Mouse (Mus musculus) layer of hippocampus, adult 2 months (tissue): ENCODE measurements around the gene Parn. TPM values are rescaled to one million over a fixed set of nuclear protein-coding genes. Genes with fewer than 3 reads are reported as not detected.
A peak's percentile ranks its signal among the peaks of the same experiment; 100 is the strongest.

Experiments used
- DNase-seq, 2 experiments: peaks; one replicate each; pipeline ENCODE4 v3.0.0; 2022; ENCODE audit warnings: low spot score in 2 of 2
- H3K27ac ChIP-seq: fragments of 200-600 bp; 2 replicates; pipeline ENCODE4 v1.8.1; 2022
- H3K4me3 ChIP-seq: fragments of 200-600 bp; 2 replicates; pipeline ENCODE4 v1.8.1; 2022; ENCODE audit warnings: mild to moderate bottlenecking
- CTCF ChIP-seq: fragments of 200-600 bp; conservative IDR thresholded peaks from 2 replicates; pipeline ENCODE4 v1.8.1; 2022; ENCODE audit warnings: antibody characterized with exemption, mild to moderate bottlenecking, moderate library complexity
- total RNA-seq, 2 experiments: library from RNA; stranded (reverse); gene quantifications; 2 replicates each; pipeline ENCODE4 v1.2.3; 2021

Gene Parn
- total RNA-seq, 2 experiments from 2014 or later, result 23.5 to 25.6 TPM

DNA sequence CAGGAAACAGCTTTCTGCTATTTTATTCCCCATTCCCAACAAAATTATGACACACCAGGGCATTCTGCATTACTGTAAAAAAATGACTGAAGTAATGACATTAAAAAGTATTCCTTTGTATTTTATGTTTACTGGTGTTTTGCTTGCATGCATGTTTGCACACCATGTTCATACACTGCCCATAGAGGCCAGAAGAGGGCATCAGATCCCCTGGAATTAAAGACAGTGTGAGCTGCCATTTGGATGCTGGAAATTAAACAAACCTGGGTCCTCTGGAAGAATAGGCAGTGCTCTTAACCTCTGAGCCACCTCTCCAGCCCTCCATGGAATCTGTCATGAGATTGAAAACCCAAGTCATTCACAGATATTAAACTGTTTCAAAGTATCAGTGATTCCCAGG lies 135.1 kb downstream of the Parn start:
- H3K27ac ChIP-seq, result no peak overlapping the region
- peak in 1 of 2 experiments; percentile 29 for DNase-seq
- peak; percentile 82 for TF ChIP-seq CTCF
- no peak overlapping the region for H3K4me3 ChIP-seq

DNA sequence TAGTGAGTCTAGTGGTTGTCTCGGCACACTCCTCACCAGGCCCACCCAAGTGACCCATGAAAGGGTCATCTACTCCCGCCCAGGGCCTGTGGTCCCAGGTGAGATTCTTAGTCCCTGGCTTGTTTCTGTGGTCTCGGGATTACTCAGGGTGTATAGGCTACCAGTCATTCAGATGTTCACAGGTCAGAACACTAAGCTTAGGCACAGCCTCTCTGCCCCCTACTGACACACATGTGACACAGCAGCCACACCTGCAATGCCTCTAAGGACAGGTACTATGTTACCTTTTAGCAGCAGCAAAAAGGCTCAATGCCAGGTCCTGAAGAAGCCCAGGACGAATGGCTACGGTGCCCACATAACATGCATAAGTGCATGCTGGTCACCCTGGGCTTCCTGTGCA lies 136.7 kb downstream of the Parn start:
- peak; percentile 50 for TF ChIP-seq CTCF
- Histone ChIP-seq H3K4me3 (no peak overlapping the region), H3K27ac (no peak overlapping the region)
- no peak for DNase-seq

DNA sequence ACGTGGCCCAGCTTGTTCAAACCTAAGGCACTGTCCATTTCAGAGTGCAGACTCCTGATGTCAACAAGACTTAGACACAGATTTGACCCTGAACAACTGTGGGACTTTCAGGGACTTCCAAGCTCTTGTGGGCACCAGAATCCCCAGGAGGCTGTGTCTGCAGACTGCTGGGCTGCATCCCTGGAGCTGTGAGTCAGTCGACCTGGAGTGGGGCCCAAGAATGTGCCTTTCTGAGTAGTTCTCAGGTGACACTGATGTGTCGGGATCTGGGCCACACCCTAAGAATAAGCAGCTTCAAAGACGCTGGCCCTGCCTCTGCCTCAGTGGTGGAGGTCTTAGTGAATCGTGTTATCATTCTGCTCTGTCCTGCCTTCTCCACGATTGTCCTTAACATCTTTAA lies 146.6 kb downstream of the Parn start:
- no peak for TF ChIP-seq CTCF
- no peak for DNase-seq
- H3K27ac ChIP-seq, result no peak overlapping the region
- H3K4me3 ChIP-seq, result no peak overlapping the region

DNA sequence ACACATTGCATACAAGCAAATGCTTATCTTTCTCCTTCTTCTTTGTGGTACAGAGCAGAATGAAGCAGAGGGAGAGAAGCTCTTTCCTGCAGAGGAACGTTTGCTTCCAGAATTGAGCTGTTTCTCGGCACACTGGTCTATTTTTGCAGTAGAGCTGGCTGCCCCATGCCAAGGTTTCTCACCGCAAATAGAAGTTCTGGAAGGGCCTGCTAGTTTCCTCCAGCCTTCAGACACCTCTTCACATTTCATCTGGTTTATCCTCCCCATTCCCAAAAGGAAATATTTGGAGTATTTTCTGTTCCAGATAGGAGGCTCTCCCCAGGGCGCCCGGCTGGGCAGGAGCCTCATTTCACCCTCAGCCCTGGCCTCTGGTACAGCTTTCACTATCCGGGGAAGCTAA lies 147.7 kb downstream of the Parn start:
- TF ChIP-seq CTCF, result no peak
- H3K27ac ChIP-seq, result no peak overlapping the region
- no peak for DNase-seq
- no peak overlapping the region for H3K4me3 ChIP-seq

DNA sequence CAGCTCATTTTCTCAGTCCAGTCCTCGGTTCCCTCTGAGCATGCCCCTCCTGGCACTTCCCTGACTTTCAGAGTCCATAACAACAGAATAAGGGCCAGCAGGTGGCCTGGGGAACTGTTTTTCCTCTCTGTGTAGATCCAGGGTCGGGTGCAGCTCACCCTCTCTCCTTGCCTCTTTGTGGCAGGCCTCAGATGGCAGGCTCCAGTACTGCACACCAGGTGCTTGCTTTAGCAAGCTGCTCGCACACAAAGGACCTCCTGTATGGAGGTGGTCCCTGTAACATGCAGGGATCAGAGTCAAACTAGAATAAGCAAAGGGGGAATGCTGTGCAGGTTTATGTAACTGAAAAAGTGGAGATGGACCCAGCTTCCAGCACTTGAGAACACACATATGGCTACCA lies 151.8 kb downstream of the Parn start:
- DNase-seq, result no peak
- Histone ChIP-seq H3K27ac (no peak overlapping the region), H3K4me3 (no peak overlapping the region)
- no peak for TF ChIP-seq CTCF

DNA sequence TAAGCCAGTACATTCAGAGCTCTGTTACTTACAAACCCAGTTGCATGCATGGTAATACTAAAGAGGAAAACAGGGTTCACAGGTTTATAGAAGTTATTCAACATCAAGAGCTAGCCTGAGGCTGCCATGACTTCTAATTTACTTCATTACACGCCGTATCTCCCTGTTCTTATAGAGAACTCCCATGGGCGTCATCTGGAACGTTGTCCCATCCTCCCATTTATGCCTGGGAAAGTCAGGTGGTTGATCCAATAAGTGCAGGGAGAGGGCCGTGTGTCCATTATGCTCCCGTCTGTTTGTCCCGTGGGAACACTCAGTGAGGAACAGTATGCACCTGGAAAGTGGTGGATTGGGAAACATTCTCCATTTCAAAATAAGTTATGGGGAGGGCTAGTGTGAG lies 152.4 kb downstream of the Parn start:
- Histone ChIP-seq H3K4me3 (no peak overlapping the region), H3K27ac (no peak overlapping the region)
- no peak for TF ChIP-seq CTCF
- no peak for DNase-seq

DNA sequence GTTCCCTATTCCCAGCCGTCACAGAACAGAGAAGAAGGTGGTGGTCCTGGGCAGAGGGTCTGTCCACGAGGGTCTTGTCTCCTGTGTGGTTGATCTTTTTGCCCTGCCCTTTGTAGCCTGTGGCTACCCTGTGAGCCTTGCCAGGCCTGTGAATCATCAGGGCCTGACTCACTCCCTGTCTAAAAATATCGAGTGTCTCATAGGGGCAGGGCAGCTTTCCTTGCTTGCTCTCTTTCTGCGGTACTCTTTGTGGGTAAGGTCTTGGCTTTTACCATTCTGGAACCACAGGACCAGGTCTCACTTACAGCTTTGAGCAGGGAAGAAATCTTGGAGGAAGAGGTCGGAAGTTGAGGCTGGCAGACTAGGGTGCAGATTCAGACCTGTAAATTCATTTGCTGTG lies 162.9 kb downstream of the Parn start:
- no peak for TF ChIP-seq CTCF

DNA sequence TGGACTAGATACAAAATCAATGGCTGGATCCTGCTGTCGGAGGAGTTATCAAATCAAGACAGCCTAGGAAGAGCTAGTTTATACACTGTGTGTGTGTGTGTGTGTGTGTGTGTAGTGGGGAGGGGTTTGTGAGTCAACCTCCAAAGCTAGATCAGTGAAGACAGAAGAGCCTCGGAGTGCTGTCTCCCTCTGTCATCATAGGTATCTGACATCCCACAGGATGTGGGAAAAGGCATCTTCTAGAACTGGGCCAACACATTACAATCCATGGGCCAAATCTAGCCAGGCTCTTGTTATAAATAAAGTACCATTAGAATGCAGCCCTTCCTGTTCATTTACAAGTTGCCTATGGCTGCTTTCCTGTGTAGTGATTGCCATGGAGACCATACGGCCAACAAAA lies 163.5 kb downstream of the Parn start:
- TF ChIP-seq CTCF, result no peak
- no peak for DNase-seq
- no peak overlapping the region for H3K4me3 ChIP-seq
- H3K27ac ChIP-seq, result no peak overlapping the region

More for the DNA sequence above, 162.9 kb downstream of the Parn start:
- no peak overlapping the region for H3K27ac ChIP-seq
- H3K4me3 ChIP-seq, result no peak overlapping the region
- DNase-seq, result no peak

DNA sequence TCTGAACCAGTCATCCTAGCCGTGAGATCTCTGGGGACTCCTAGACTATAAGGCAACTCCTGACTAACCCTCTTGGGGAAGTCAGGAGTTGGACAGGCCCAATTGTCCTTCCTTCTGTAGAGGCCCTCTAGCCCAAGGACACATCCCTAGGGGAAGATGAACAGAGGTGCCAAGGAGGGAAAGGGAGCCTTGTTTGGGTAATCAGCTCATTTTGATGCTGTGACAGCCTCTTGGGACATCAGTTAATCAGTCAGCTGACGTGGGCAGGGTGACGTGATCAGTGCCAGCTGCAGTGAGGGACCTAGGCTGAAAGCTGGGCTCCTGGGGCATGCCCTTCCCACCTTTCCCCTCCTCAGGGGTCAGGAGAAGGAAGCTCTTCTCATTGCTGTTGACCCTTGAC lies 169.0 kb downstream of the Parn start:
- DNase-seq, result no peak
- H3K4me3 ChIP-seq, result no peak overlapping the region
- no peak overlapping the region for H3K27ac ChIP-seq
- no peak for TF ChIP-seq CTCF

DNA sequence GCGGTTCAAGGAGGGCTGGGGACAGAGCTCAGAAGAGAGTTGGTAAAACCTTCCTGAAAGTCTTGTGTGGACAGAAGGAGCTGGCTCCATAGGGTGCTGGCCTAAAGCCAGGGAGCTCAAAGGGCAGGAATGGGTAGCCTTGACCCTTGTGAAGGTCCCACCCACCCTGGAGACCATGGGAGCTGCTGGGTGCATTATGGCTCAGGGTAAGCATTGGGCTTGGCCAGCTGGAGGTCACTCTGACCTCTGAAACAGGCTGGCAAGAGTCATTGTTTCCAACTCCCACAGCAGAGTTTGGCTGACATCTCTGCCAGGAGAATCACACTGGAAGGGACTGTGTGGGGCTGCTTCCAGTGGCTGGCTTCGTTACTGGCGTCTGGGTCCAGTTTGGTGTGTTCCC lies 174.0 kb downstream of the Parn start:
- H3K4me3 ChIP-seq, result no peak overlapping the region
- TF ChIP-seq CTCF, result no peak
- DNase-seq, result no peak
- no peak overlapping the region for H3K27ac ChIP-seq

DNA sequence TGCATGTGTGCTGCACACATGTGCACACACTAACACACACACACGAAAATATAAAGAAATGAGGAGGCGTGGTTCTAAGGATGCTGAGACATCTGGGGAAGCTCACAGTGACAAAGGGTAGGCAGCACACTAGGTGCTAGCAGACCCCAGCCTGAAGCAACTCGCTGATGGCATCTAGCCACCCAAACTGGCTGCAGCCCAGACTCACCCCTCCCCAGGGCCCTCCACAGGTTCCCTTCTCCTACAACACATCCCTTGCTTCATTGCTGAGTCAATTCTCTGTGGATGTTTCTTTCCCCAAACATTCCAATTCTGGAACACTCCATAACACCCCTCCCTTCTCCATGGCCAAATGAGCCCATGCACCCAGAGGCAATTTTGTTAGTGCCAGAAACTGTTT lies 175.0 kb downstream of the Parn start:
- H3K27ac ChIP-seq, result no peak overlapping the region
- DNase-seq, result no peak
- H3K4me3 ChIP-seq, result no peak overlapping the region
- TF ChIP-seq CTCF, result no peak

DNA sequence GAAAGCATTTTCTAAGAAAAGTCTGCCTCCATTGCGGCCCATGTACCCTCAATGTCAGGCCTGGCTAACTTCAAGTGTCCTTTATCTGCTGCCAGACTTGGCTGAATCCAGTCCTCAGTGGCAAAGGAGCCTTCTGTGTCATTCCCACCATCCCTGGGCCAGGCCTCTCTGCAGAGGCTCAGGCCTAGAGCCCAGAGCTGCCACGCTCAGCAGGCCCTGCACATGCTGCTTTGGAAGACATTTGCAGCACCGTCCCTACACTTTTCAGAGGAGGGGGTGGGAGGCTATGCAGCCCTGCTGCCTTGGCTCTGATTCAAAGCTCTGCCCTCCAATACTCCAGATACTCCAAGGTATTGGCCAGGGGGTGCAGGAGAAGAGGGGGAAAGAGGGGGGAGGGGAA lies 176.2 kb downstream of the Parn start:
- TF ChIP-seq CTCF, result no peak
- Histone ChIP-seq H3K4me3 (no peak overlapping the region), H3K27ac (no peak overlapping the region)
- DNase-seq, result no peak

Other genes starting within 250 kb of the Parn start
- gene Bfar, start 3.7 kb upstream of the Parn start, total RNA-seq, result 10 to 100 TPM; 40.0 to 45.2 TPM
- gene 3110001I22Rik, start 3.8 kb upstream of the Parn start, total RNA-seq, result 1 to 10 TPM; 3.5 to 4.0 TPM
- not detected for gene Pla2g10, start 62.8 kb upstream of the Parn start, total RNA-seq
- gene Rrn3, start 112.5 kb upstream of the Parn start, total RNA-seq, result 10 to 100 TPM; 47.2 to 51.4 TPM
- gene Ntan1, start 150.7 kb upstream of the Parn start, total RNA-seq, result 10 to 100 TPM; 79.9 to 83.7 TPM
- gene Pdxdc1, start 235.0 kb upstream of the Parn start, total RNA-seq, result 10 to 100 TPM; 72.8 to 74.1 TPM
- gene Mpv17l, start 235.0 kb upstream of the Parn start, total RNA-seq, result 10 to 100 TPM; 67.5 to 71.3 TPM